Mouse (Mus musculus) Muller cell, postnatal 12 days (primary cell): ENCODE data around the gene G430095P16Rik.

Source experiments
- DNase-seq: peaks from one replicate; pipeline ENCODE4 v3.0.0-alpha.2; 2015; ENCODE audit errors: inconsistent ontology term

The G430095P16Rik gene

GRCm38 (mm10) chr8:84702963-84703465 lies 19.8 kb upstream of the G430095P16Rik start:
- DNase-seq = no peak

GRCm38 (mm10) chr8:84703466-84704249 lies 19.1 kb upstream of the G430095P16Rik start:
- DNase-seq = no peak

- DNase-seq = peak; percentile 87
These were observed 18.5 kb upstream of the G430095P16Rik start for GRCm38 (mm10) chr8:84704356-84704755.

- DNase-seq = no peak
These were observed 17.7 kb upstream of the G430095P16Rik start for GRCm38 (mm10) chr8:84704867-84705831.

- DNase-seq = no peak
These were observed 16.8 kb upstream of the G430095P16Rik start for GRCm38 (mm10) chr8:84705960-84706359.

GRCm38 (mm10) chr8:84706610-84707266 lies 16.1 kb upstream of the G430095P16Rik start:
- DNase-seq = no peak

- DNase-seq = no peak
These were observed 15.4 kb upstream of the G430095P16Rik start for GRCm38 (mm10) chr8:84707267-84707883.

GRCm38 (mm10) chr8:84708071-84708541 lies 14.7 kb upstream of the G430095P16Rik start:
- DNase-seq = no peak

GRCm38 (mm10) chr8:84708774-84709475 lies 13.9 kb upstream of the G430095P16Rik start:
- DNase-seq = peak; percentile 92

GRCm38 (mm10) chr8:84709931-84710330 lies 12.9 kb upstream of the G430095P16Rik start:
- no peak for DNase-seq

- no peak for DNase-seq
These were observed 11.5 kb upstream of the G430095P16Rik start for GRCm38 (mm10) chr8:84711312-84711711.

- peak; percentile 99 for DNase-seq
These were observed 10.7 kb upstream of the G430095P16Rik start for GRCm38 (mm10) chr8:84711933-84712758.

- DNase-seq = no peak
These were observed 10.1 kb upstream of the G430095P16Rik start for GRCm38 (mm10) chr8:84712759-84713120.

GRCm38 (mm10) chr8:84713381-84713780 lies 9.4 kb upstream of the G430095P16Rik start:
- peak; percentile 71 for DNase-seq

- DNase-seq = no peak
These were observed 8.6 kb upstream of the G430095P16Rik start for GRCm38 (mm10) chr8:84714161-84714560.

GRCm38 (mm10) chr8:84715893-84716468 lies 6.8 kb upstream of the G430095P16Rik start:
- no peak for DNase-seq

GRCm38 (mm10) chr8:84716790-84717189 lies 6.0 kb upstream of the G430095P16Rik start:
- no peak for DNase-seq

GRCm38 (mm10) chr8:84718476-84718875 lies 4.3 kb upstream of the G430095P16Rik start:
- DNase-seq = no peak

- DNase-seq = no peak
These were observed 3.7 kb upstream of the G430095P16Rik start for GRCm38 (mm10) chr8:84718959-84719690.
